ENCODE assay signal across 8 mouse cellular contexts in genomic region chr11:116335244-116336036, GRCm38 (mm10). TPM values are rescaled to one million over a fixed set of nuclear protein-coding genes. Genes with fewer than 3 reads are reported as not detected.
DNase-seq lines count a peak whose midpoint lies in the region; ATAC-seq and TF ChIP-seq lines count a peak whose summit lies in the region.

TSS of gene Foxj1 (minus strand) at chr11:116335399.

- peak within 1 kb of the TSS; percentile 61 for H3K9ac ChIP-seq in ES-Bruce4 (ENCODE audit: low read depth, poor library complexity, severe bottlenecking)
- peak within 1 kb of the TSS; percentile 65 for H3K9ac ChIP-seq in forebrain, embryonic 14.5 days (ENCODE audit: low read length)
- peak within 1 kb of the TSS; percentile 54 for H3K9ac ChIP-seq in neural tube, embryonic 15.5 days (replicated peaks)

- no peak for TF ChIP-seq EP300 in ES-Bruce4 (IDR thresholded peaks at IDR 0.05; ENCODE audit: insufficient read depth, low read depth, low read length)

- no peaks in the 10 kb centered on the region for H3K27me3 ChIP-seq in ES-Bruce4 (ENCODE audit: control insufficient read depth, insufficient read depth, low read length, poor library complexity, severe bottlenecking)
- peaks cover 8% of the 10 kb centered on the region for H3K27me3 ChIP-seq in forebrain, embryonic 14.5 days (replicated peaks; ENCODE audit: control insufficient read depth, insufficient read depth, low read length)
- H3K27me3 ChIP-seq in neural tube, embryonic 15.5 days (replicated peaks): peaks cover 24% of the 10 kb centered on the region

- 0 out of 2 replicates have a peak, but pooled peaks have one; percentile 64 for ATAC-seq in cerebellum, adult (ENCODE audit: insufficient number of reproducible peaks, low FRiP score, low TSS enrichment)
- ATAC-seq in forebrain, embryonic 14.5 days: peak; percentile 94
- ATAC-seq in neural tube, embryonic 15.5 days (ENCODE audit: low FRiP score): peak; percentile 92

- TF ChIP-seq POLR2A in ES-Bruce4 (IDR thresholded peaks at IDR 0.05; ENCODE audit: insufficient read depth, low read length): no peak

- peak within 1 kb of the TSS; percentile 99 for H3K4me2 ChIP-seq in forebrain, embryonic 14.5 days (ENCODE audit: low read length)
- peak within 1 kb of the TSS; percentile 99 for H3K4me2 ChIP-seq in neural tube, embryonic 15.5 days

- H3K9me3 ChIP-seq in ES-Bruce4 (replicated peaks; ENCODE audit: control insufficient read depth, insufficient read depth, low read length, poor library complexity, severe bottlenecking): no peaks in the 10 kb centered on the region
- H3K9me3 ChIP-seq in forebrain, embryonic 14.5 days (replicated peaks; ENCODE audit: control insufficient read depth, low read length): no peaks in the 10 kb centered on the region
- H3K9me3 ChIP-seq in neural tube, embryonic 15.5 days (replicated peaks): no peaks in the 10 kb centered on the region

- no peak within 1 kb of the TSS for H3K27ac ChIP-seq in ES-Bruce4 (ENCODE audit: insufficient read depth, low read length)
- H3K27ac ChIP-seq in forebrain, embryonic 14.5 days (ENCODE audit: low read depth, low read length): peak within 1 kb of the TSS; percentile 60
- H3K27ac ChIP-seq in neural tube, embryonic 15.5 days (replicated peaks): peak within 1 kb of the TSS; percentile 76

- peak; percentile 32 for TF ChIP-seq CTCF in ES-Bruce4 (IDR thresholded peaks at IDR 0.05; ENCODE audit: low read depth, low read length)

- peak; percentile 98 for DNase-seq in forebrain, embryonic 14.5 days (ENCODE audit: low spot score)
- peak; percentile 95 to 99 for DNase-seq in heart, postnatal 14 days
- peak; percentile 97 for DNase-seq in layer of hippocampus, adult 11-12 months (ENCODE audit: low spot score)
- peak; percentile 95 for DNase-seq in lung, adult 18-20 months
- peak; percentile 92 for DNase-seq in testis, postnatal 14 days (ENCODE audit: low spot score)

- H3K4me3 ChIP-seq in ES-Bruce4 (ENCODE audit: low read depth, low read length): peak within 1 kb of the TSS; percentile 48
- peak within 1 kb of the TSS; percentile 44 for H3K4me3 ChIP-seq in forebrain, embryonic 14.5 days (ENCODE audit: low read depth, low read length)
- H3K4me3 ChIP-seq in neural tube, embryonic 15.5 days (replicated peaks): peak within 1 kb of the TSS; percentile 57

- H3K4me1 ChIP-seq in ES-Bruce4 (ENCODE audit: control insufficient read depth, insufficient read depth, low read length): peaks cover 2% of the 10 kb centered on the region
- peaks cover 50% of the 10 kb centered on the region for H3K4me1 ChIP-seq in forebrain, embryonic 14.5 days (ENCODE audit: control insufficient read depth, insufficient read depth, low read length)
- H3K4me1 ChIP-seq in neural tube, embryonic 15.5 days: peaks cover 52% of the 10 kb centered on the region

- intact Hi-C loops in heart, postnatal 14 days (cut with DNase I): no loop called here

- H3K36me3 ChIP-seq in ES-Bruce4 (ENCODE audit: control insufficient read depth, insufficient read depth, low read length, poor library complexity, severe bottlenecking): no peaks in the 10 kb centered on the region
- H3K36me3 ChIP-seq in forebrain, embryonic 14.5 days (ENCODE audit: control insufficient read depth, insufficient read depth, low read length): peaks cover 23% of the 10 kb centered on the region
- peaks cover 6% of the 10 kb centered on the region; the same call in 1 of the 2 replicates for H3K36me3 ChIP-seq in neural tube, embryonic 15.5 days

- WGBS in forebrain, embryonic 14.5 days: under 1% methylated on average over 47 of the region's 61 CpGs
- under 1% methylated on average over 57 of the region's 61 CpGs for WGBS in neural tube, embryonic 15.5 days

RNA-seq across cellular contexts. Expression of gene Foxj1, which starts in this region (rescaled TPM):
- polyA plus RNA-seq in ES-Bruce4 (2011; ENCODE audit: insufficient read depth, insufficient read length, low read depth, missing spikeins): 11.7 and 12.3 TPM in 2 replicates
- 7.3 and 8.7 TPM in 2 replicates for polyA plus RNA-seq in forebrain, embryonic 14.5 days (2014; fragmentation: Nextera tagmentation; extraction: Ambion mirVana)
- total RNA-seq in heart, postnatal 14 days (2021): 1 to 10 TPM in 1 of 2 experiments, under 1 TPM in 1; 0.07 to 1.5 TPM
- polyA plus RNA-seq in neural tube, embryonic 15.5 days (2015; fragmentation: Nextera tagmentation; extraction: Ambion mirVana): 11.3 and 12.1 TPM in 2 replicates
